Mouse (Mus musculus) kidney, postnatal 25 days (tissue): ENCODE results near the gene Rps12.

ENCODE experiments used
- DNase-seq, 2 experiments: peaks; one replicate each; pipeline ENCODE4 v3.0.0; 2021; ENCODE audit warnings: mixed read lengths in 2 of 2

Rps12 gene

GRCm38 (mm10) chr10:23784121-23784520 is 3.0 kb downstream of the Rps12 start:
- DNase-seq = no peak

- no peak for DNase-seq
These were observed 3.6 kb downstream of the Rps12 start for GRCm38 (mm10) chr10:23783493-23783884.

DNA sequence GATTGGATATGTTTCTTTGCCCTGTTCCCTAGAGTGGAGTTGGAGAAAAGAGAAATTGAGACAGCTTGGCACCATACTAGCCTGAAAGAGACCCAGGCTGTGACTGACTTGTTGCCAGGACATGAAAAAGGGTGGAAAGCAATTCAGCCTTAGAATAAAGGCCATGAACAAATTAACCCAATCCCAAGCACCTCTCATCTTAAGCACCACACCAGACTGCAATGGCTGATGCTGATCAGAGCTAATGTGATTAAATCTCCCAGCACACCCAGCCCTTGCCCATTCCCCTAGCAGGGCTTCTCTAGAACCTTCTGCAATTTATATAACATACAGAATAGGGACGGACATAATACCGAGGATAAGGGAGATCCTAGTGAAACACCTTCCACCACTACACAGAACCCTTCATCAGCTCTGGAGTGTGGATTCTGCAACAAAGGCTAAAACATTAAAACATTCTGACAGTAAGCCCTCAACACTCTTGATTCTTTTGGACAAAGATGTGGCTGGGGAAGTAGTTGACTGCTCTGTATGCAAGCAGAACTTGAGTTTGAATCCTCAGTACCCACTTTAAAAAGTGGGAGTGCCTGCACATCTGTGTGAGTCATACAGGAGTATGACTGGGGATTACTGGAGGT is 4.1 kb downstream of the Rps12 start:
- DNase-seq = no peak

DNA sequence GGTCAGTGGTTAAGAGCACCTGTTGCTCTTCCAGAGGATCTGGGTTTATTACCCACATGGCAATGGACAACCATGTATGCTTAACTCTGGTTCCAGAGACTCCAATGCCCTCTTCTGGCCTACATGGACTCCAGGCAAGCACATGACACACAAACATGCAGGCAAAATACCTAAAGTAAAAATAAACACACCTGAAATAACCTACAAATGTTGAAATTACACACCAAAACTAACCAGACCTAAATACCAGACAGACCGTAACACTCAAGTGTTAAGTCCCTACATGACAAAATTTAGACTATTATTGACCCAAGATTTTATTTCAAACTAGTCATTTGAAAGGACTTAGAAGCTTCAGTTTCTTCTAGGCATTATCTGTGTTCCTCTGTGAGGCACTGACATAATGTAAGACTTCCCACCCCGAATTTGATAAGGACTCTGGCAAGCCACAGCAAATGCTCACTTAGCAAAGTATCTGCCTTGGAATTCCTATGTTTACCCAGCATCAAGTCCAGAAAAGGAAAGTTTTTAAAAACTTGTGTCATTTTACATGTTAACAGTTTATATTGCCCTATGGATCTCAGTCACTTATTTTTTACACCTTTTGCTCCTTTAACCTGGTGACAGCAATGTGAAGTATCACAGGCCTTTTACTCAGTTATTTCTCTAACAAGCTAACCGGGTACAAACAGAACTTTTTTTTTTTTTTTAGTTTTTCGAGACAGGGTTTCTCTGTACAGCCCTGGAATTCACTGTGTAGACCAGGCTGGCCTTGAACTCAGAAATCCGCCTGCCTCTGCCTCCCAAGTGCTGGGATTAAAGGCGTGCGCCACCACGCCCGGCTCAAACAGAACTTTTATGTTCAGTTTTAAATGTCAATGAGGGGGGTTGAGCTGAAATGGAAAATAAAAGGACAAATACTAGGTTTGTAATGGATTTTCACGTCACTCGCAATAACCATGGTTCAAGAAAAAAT is 5.0 kb downstream of the Rps12 start:
- DNase-seq = no peak

GRCm38 (mm10) chr10:23780539-23781275 is 6.4 kb downstream of the Rps12 start:
- no peak for DNase-seq

- no peak for DNase-seq
These were observed 9.7 kb downstream of the Rps12 start for GRCm38 (mm10) chr10:23777288-23777945.

- DNase-seq = no peak
These were observed 32.9 kb downstream of the Rps12 start for GRCm38 (mm10) chr10:23754166-23754565.
